Mouse (Mus musculus) intestine, embryonic 16.5 days (tissue): Measurements from ENCODE around the gene Hfe. TPM values are rescaled to one million over a fixed set of nuclear protein-coding genes. Genes with fewer than 3 reads are reported as not detected.
"Not testable (repeated sequence)": the region's sequence is repeated elsewhere in the genome, so short reads cannot be mapped to it uniquely, and the experiment has no call there.

Source experiments
- ATAC-seq: fragments of 200-750 bp; cut with Nextera tagmentation; 2 replicates; pipeline ENCODE4 v1.8.0; 2017; ENCODE audit warnings: moderate TSS enrichment, moderate library complexity
- H3K27ac ChIP-seq: fragments of 300-500 bp; sonication (generic); 2 replicates; pipeline ENCODE4 v1.5.1; 2014; ENCODE audit warnings: mild to moderate bottlenecking, low read length
- H3K27me3 ChIP-seq: fragments of 300-500 bp; sonication (generic); replicated peaks from 2 replicates; pipeline ENCODE4 v1.6.1; 2014; ENCODE audit warnings: low read length, control low read depth, mixed read lengths; ENCODE audit not compliant: control insufficient read depth, insufficient read depth
- H3K36me3 ChIP-seq: fragments of 300-500 bp; sonication (generic); 2 replicates; pipeline ENCODE4 v1.6.1; 2014; ENCODE audit warnings: low read length, control low read depth; ENCODE audit not compliant: control insufficient read depth, insufficient read depth
- H3K4me1 ChIP-seq: fragments of 300-500 bp; sonication (generic); 2 replicates; pipeline ENCODE4 v1.6.1; 2014; ENCODE audit warnings: low read length, control low read depth, mixed read lengths; ENCODE audit not compliant: control insufficient read depth, insufficient read depth
- H3K4me2 ChIP-seq: fragments of 300-500 bp; sonication (generic); 2 replicates; pipeline ENCODE4 v1.6.1; 2014; ENCODE audit warnings: low read depth, low read length, control low read depth
- H3K4me3 ChIP-seq: fragments of 300-500 bp; sonication (generic); 2 replicates; pipeline ENCODE4 v1.5.1; 2014; ENCODE audit warnings: mild to moderate bottlenecking, low read length
- H3K9ac ChIP-seq: fragments of 300-500 bp; sonication (generic); 2 replicates; pipeline ENCODE4 v1.6.1; 2014; ENCODE audit warnings: low read depth, low read length
- H3K9me3 ChIP-seq: fragments of 300-500 bp; sonication (generic); 2 replicates; pipeline ENCODE4 v1.6.1; 2016; ENCODE audit warnings: low read length, control low read depth; ENCODE audit not compliant: control insufficient read depth
- WGBS: fragments of 180-500 bp; shearing (Covaris S2); extraction: QIAGEN DNeasy Blood & Tissue Kit; methylation state at CpG from one replicate; pipeline ENCODE4 v1.1.7; 2014; 5-methylcytosine and 5-hydroxymethylcytosine counted together
- polyA plus RNA-seq: library from polyadenylated mRNA; unstranded; fragments of >200 nt; fragmentation: Nextera tagmentation; extraction: Ambion mirVana; gene quantifications from 2 replicates; pipeline ENCODE4 v1.2.1, GENCODE M21; 2015

Gene Hfe
- polyA plus RNA-seq, 1 experiment from 2014 or later: 9.7 TPM

GRCm38 (mm10) chr13:23724239-23724638 lies 13.6 kb upstream of the Hfe start:
- no peak for ATAC-seq

GRCm38 (mm10) chr13:23717593-23718245 lies 7.1 kb upstream of the Hfe start:
- H3K27me3 ChIP-seq, H3K9me3 ChIP-seq, H3K4me3 ChIP-seq, H3K36me3 ChIP-seq, H3K9ac ChIP-seq, H3K27ac ChIP-seq, H3K4me1 ChIP-seq, H3K4me2 ChIP-seq, ATAC-seq: not testable (repeated sequence)
- 16% methylated on average over 2 of the region's 2 CpGs for WGBS

More at GRCm38 (mm10) chr13:23724239-23724638, 13.6 kb upstream of the Hfe start:
- H3K9ac ChIP-seq: no peak overlapping the region
- H3K4me3 ChIP-seq: no peak overlapping the region
- no peak overlapping the region for H3K27ac ChIP-seq
- WGBS: 80% methylated on average over 4 of the region's 4 CpGs
- no peaks in the 10 kb centered on the region for H3K27me3 ChIP-seq
- H3K9me3 ChIP-seq: no peaks in the 10 kb centered on the region
- no peaks in the 10 kb centered on the region for H3K36me3 ChIP-seq
- no peak overlapping the region for H3K4me2 ChIP-seq
- H3K4me1 ChIP-seq: no peaks in the 10 kb centered on the region

GRCm38 (mm10) chr13:23717176-23717575 lies 6.5 kb upstream of the Hfe start:
- no peak for ATAC-seq
- no peak overlapping the region for H3K9ac ChIP-seq
- WGBS: 48% methylated on average over 11 of the region's 11 CpGs

GRCm38 (mm10) chr13:23716261-23717042 lies 5.8 kb upstream of the Hfe start:
- Histone ChIP-seq H3K4me3 (no peak overlapping the region), H3K9me3 (no peaks in the 10 kb centered on the region), H3K27ac (no peak overlapping the region), H3K4me1 (no peaks in the 10 kb centered on the region), H3K36me3 (no peaks in the 10 kb centered on the region), H3K4me2 (no peak overlapping the region), H3K27me3 (no peaks in the 10 kb centered on the region), H3K9ac (no peak overlapping the region)
- WGBS: 83% methylated on average over 5 of the region's 5 CpGs
- ATAC-seq: no peak

More at GRCm38 (mm10) chr13:23717176-23717575, 6.5 kb upstream of the Hfe start:
- Histone ChIP-seq H3K9me3 (no peaks in the 10 kb centered on the region), H3K27me3 (no peaks in the 10 kb centered on the region), H3K4me3 (no peak overlapping the region), H3K4me2 (no peak overlapping the region), H3K27ac (no peak overlapping the region), H3K4me1 (no peaks in the 10 kb centered on the region), H3K36me3 (no peaks in the 10 kb centered on the region)

- WGBS: 23% methylated on average over 15 of the region's 15 CpGs
- no peaks in the 10 kb centered on the region for H3K9me3 ChIP-seq
- peak; percentile 56 for ATAC-seq
- peak overlapping the region; percentile 57 for H3K4me3 ChIP-seq
- H3K27me3 ChIP-seq: no peaks in the 10 kb centered on the region
- H3K9ac ChIP-seq: peak overlapping the region; percentile 77
- H3K36me3 ChIP-seq: no peaks in the 10 kb centered on the region
- H3K4me2 ChIP-seq: peak overlapping the region; percentile 91
- H3K4me1 ChIP-seq: peaks cover 8% of the 10 kb centered on the region; the same call in 1 of the 2 replicates
- peak overlapping the region; percentile 54 for H3K27ac ChIP-seq
Observed at GRCm38 (mm10) chr13:23709714-23710373, 810 bp downstream of the Hfe start.

GRCm38 (mm10) chr13:23708654-23709053 lies 2.0 kb downstream of the Hfe start:
- Histone ChIP-seq H3K9me3 (no peaks in the 10 kb centered on the region), H3K4me2 (no peak overlapping the region), H3K4me1 (peaks cover 8% of the 10 kb centered on the region; the same call in 1 of the 2 replicates), H3K27me3 (no peaks in the 10 kb centered on the region), H3K36me3 (no peaks in the 10 kb centered on the region), H3K27ac (no peak overlapping the region), H3K4me3 (no peak overlapping the region), H3K9ac (no peak overlapping the region)
- 74% methylated on average over 4 of the region's 4 CpGs for WGBS
- no peak for ATAC-seq

- H3K4me2 ChIP-seq: no peak overlapping the region
- H3K9ac ChIP-seq: no peak overlapping the region
- ATAC-seq: no peak
- H3K27ac ChIP-seq: no peak overlapping the region
- H3K4me3 ChIP-seq: no peak overlapping the region
- H3K9me3 ChIP-seq: no peaks in the 10 kb centered on the region
- H3K4me1 ChIP-seq: peaks cover 8% of the 10 kb centered on the region; the same call in 1 of the 2 replicates
- no peaks in the 10 kb centered on the region for H3K27me3 ChIP-seq
- 93% methylated on average over 4 of the region's 4 CpGs for WGBS
- H3K36me3 ChIP-seq: no peaks in the 10 kb centered on the region
Observed at GRCm38 (mm10) chr13:23708041-23708440, 2.6 kb downstream of the Hfe start.

- Histone ChIP-seq H3K27me3 (no peaks in the 10 kb centered on the region), H3K9me3 (no peaks in the 10 kb centered on the region), H3K4me1 (peaks cover 8% of the 10 kb centered on the region; the same call in 1 of the 2 replicates), H3K9ac (no peak overlapping the region), H3K4me3 (no peak overlapping the region), H3K4me2 (no peak overlapping the region), H3K27ac (no peak overlapping the region), H3K36me3 (no peaks in the 10 kb centered on the region)
- ATAC-seq: no peak
- WGBS: 97% methylated on average over 12 of the region's 12 CpGs
Observed at GRCm38 (mm10) chr13:23706771-23707170, 3.9 kb downstream of the Hfe start.

DNA sequence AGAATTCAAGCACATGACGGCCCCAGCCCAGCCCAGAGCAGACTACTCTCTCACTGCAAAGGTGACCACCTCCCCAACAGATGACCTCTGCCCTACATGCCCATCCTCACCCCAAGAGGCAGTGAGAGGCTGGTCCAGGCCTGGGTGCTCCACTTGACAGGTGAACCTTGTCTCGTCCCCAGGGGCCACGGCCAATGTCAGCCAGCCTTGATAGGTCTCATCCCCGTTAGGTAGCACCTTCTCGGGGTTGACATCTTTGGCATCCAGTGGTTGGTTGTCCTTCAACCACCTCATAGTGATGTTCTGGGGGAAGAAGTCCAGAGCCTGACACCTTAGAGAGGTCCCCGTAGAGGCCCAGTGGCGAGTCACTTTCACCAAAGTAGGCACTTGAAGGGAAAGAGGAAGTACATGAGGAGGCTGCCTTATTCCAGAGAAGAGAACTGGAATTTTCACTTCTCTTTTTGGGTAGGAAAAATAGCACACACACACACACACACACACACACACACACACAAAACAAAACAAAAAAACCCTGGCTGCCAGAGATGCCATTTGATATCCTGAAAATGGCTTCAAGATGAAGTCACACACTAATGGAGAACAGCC lies 4.8 kb downstream of the Hfe start:
- Histone ChIP-seq H3K4me3 (no peak overlapping the region), H3K27ac (no peak overlapping the region), H3K9ac (no peak overlapping the region), H3K27me3 (no peaks in the 10 kb centered on the region), H3K4me2 (no peak overlapping the region), H3K36me3 (no peaks in the 10 kb centered on the region), H3K9me3 (no peaks in the 10 kb centered on the region), H3K4me1 (peaks cover 10% of the 10 kb centered on the region; the same call in 1 of the 2 replicates)
- WGBS: 91% methylated on average over 7 of the region's 7 CpGs
- no peak for ATAC-seq
